Mouse (Mus musculus) olfactory bulb, adult 2 months (tissue): ENCODE results near the gene Rab21. TPM values are rescaled to one million over a fixed set of nuclear protein-coding genes. Genes with fewer than 3 reads are reported as not detected.

ENCODE experiments used
- H3K27ac ChIP-seq: fragments of 200-500 bp; 2 replicates; pipeline ENCODE4 v1.5.1; 2012; ENCODE audit warnings: low read depth, low read length; ENCODE audit not compliant: insufficient read depth
- H3K4me1 ChIP-seq: fragments of 200-500 bp; 2 replicates; pipeline ENCODE4 v1.6.1; 2012; ENCODE audit warnings: low read length; ENCODE audit not compliant: control insufficient read depth, insufficient read depth
- H3K4me3 ChIP-seq: fragments of 200-500 bp; 2 replicates; pipeline ENCODE4 v1.5.1; 2012; ENCODE audit warnings: mild to moderate bottlenecking, low read depth, low read length, moderate library complexity; ENCODE audit not compliant: insufficient read depth
- CTCF ChIP-seq: fragments of 200-500 bp; IDR thresholded peaks from 2 replicates; pipeline ENCODE4 v1.5.1; 2012; ENCODE audit warnings: low read depth, mild to moderate bottlenecking, low read length, moderate library complexity; ENCODE audit not compliant: insufficient read depth
- POLR2A ChIP-seq: fragments of 200-500 bp; IDR thresholded peaks from 2 replicates; pipeline ENCODE4 v1.6.1; 2012; ENCODE audit warnings: mild to moderate bottlenecking, low read depth, low read length, moderate library complexity; ENCODE audit not compliant: insufficient read depth
- WGBS: fragments of 180-500 bp; shearing (Covaris S2); methylation state at CpG from one replicate; pipeline ENCODE4 v1.1.7; 2018; 5-methylcytosine and 5-hydroxymethylcytosine counted together
- polyA plus RNA-seq: library from polyadenylated mRNA; stranded (reverse); fragments of >200 nt; gene quantifications from 2 replicates; pipeline ENCODE4 v1.2.4, GENCODE M21; 2012; ENCODE audit warnings: low replicate concordance; ENCODE audit not compliant: missing spikeins, insufficient read depth, insufficient read length

The Rab21 gene
- polyA plus RNA-seq, 1 experiment, result 184 TPM

DNA sequence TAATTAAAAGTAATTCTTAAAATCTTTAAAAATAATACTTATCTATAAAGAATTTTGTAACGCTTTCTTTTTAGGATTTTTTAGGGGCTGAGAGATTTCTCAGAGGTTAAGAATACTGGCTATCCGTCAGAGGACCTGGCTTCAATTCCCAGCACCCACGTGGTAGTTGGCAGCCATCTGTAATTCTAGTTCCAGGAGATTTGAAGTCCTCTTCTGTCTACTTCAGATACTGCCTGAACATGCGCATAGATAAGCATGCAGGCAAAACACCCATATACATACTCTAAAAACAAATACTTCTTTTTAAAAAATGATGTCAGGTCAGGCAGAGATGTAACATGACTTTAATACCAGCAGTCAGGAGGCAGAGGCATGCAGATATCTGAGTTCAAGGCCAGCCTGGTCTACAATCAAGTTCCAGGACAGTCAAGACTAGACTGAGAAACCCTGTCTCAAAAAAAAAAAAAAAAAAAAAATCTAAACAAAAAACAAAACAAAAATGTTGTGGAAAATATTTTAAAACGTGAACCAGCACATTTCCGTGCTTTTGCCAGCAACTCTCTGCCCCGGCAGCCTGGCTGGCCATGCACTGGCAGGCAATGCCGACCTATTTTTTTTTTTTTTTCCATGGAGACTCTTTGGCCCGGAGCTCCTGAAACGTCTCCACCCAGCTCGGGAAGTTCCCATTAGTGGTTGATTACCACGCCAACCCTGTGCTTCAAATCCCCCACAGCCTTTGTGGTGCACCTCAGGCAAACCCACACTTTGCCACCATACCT is 44.6 kb downstream of the Rab21 start:
- Histone ChIP-seq H3K27ac (no peak overlapping the region), H3K4me1 (no peaks in the 10 kb centered on the region), H3K4me3 (no peak overlapping the region)
- TF ChIP-seq CTCF, result no peak
- TF ChIP-seq POLR2A, result no peak
- 82% methylated on average over 12 of the region's 12 CpGs for WGBS

- 76% methylated on average over 5 of the region's 5 CpGs for WGBS
- no peaks in the 10 kb centered on the region for H3K4me1 ChIP-seq
- no peak for TF ChIP-seq POLR2A
- TF ChIP-seq CTCF, result no peak
Measured at GRCm38 (mm10) chr10:115262926-115263562, 52.4 kb downstream of the Rab21 start.

GRCm38 (mm10) chr10:115262261-115262660 is 53.1 kb downstream of the Rab21 start:
- no peak for TF ChIP-seq CTCF
- TF ChIP-seq POLR2A, result no peak
- H3K4me3 ChIP-seq, result no peak overlapping the region
- H3K27ac ChIP-seq, result no peak overlapping the region
- H3K4me1 ChIP-seq, result no peaks in the 10 kb centered on the region
- WGBS, result 88% methylated on average over 2 of the region's 2 CpGs

More at GRCm38 (mm10) chr10:115262926-115263562, 52.4 kb downstream of the Rab21 start:
- Histone ChIP-seq H3K4me3 (no peak overlapping the region), H3K27ac (no peak overlapping the region)

DNA sequence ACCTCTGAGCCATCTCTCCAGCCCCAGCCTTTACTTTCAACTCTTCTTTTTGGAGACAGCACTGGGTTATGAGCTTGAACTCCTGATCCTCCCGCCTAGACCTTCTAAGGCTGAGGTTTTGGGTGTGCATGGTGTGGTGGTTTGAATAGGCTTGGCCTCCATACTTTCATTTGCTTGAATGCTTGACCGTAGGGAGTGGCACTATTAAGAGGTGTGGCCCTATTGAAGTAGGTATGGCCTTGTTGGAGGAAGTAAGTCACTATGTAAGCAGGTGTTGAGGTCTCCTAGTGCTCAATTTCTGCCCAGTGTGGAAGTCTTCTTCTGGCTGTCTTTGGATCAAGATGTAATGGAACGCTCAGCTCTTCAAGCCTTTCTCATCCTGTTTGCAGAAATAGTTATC is 54.0 kb downstream of the Rab21 start:
- Histone ChIP-seq H3K27ac (no peak overlapping the region), H3K4me3 (no peak overlapping the region), H3K4me1 (no peaks in the 10 kb centered on the region)
- 92% methylated on average over 3 of the region's 3 CpGs for WGBS
- TF ChIP-seq CTCF, result no peak
- TF ChIP-seq POLR2A, result no peak

GRCm38 (mm10) chr10:115256162-115256561 is 59.2 kb downstream of the Rab21 start:
- no peak overlapping the region for H3K27ac ChIP-seq
- no peaks in the 10 kb centered on the region for H3K4me1 ChIP-seq
- WGBS, result 85% methylated on average over 5 of the region's 5 CpGs
- H3K4me3 ChIP-seq, result no peak overlapping the region
- TF ChIP-seq POLR2A, result no peak
- TF ChIP-seq CTCF, result no peak

- WGBS, result 85% methylated on average over 3 of the region's 3 CpGs
- TF ChIP-seq POLR2A (no peak), CTCF (no peak)
Measured at GRCm38 (mm10) chr10:115253521-115253920, 61.9 kb downstream of the Rab21 start.

GRCm38 (mm10) chr10:115252321-115252757 is 63.1 kb downstream of the Rab21 start:
- peaks cover 10% of the 10 kb centered on the region for H3K4me1 ChIP-seq
- no peak for TF ChIP-seq POLR2A
- TF ChIP-seq CTCF, result no peak
- WGBS, result 15% methylated on average over 10 of the region's 10 CpGs
- no peak overlapping the region for H3K27ac ChIP-seq
- H3K4me3 ChIP-seq, result no peak overlapping the region

More at GRCm38 (mm10) chr10:115253521-115253920, 61.9 kb downstream of the Rab21 start:
- Histone ChIP-seq H3K27ac (no peak overlapping the region), H3K4me1 (peaks cover 5% of the 10 kb centered on the region; the same call in 1 of the 2 replicates), H3K4me3 (no peak overlapping the region)

DNA sequence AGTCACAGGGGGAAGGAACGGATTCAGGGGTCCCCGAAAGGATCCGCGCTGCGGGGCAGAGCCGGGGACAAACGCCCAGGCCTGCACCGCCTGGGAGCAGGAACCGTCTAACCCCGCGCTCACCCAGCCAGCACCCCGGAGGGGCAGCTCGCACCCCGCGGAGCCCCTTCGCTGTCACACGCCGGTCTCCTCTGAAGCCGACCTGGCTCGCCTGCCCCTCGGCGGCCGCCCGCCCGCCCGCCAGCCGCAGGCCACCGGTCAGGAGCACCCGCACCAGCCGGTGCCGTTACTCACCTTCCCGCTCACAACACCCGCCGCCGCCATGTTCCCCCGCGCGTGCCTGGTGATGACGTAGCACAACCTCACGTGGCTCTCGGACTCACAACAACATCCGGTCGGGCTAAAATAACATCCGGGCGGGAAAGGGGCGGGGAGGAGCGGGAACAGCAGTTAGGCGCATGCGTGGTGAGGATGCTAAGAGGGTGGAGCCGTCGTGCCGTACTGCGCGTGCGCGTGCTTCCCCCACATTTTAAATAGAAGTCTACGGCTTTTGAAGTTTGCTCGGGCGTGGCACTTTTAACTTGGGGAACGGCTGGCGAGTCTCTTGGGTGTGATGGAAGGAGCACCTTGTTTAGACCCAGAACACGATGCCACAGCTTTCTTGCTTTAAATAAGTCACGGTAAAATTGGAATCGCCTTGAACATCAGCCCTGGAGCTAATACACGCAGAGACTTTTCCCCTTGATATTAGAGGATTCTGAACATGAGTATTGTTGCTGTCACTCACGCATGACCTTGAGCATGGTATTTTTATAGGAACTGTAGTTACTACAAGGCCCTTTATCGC is 64.1 kb downstream of the Rab21 start, which contains the start of gene Tbc1d15:
Gene Tbc1d15, minus strand, starts transcription at position 380 of the 847 bp plus-strand sequence.
- H3K27ac ChIP-seq, result no peak within 1 kb of the TSS
- H3K4me3 ChIP-seq, result peak within 1 kb of the TSS; percentile 98
- TF ChIP-seq CTCF, result no peak
- peak; percentile 63; the same call in 1 of the 2 replicates for TF ChIP-seq POLR2A
- H3K4me1 ChIP-seq, result peaks cover 10% of the 10 kb centered on the region
- WGBS, result under 1% methylated on average over 67 of the region's 67 CpGs
